Mouse (Mus musculus) G1E-ER4 (cell line): ENCODE measurements around the gene Tmem150a. TPM values are rescaled to one million over a fixed set of nuclear protein-coding genes. Genes with fewer than 3 reads are reported as not detected.

Experiments
- GATA1 ChIP-seq: IDR thresholded peaks from one replicate; pipeline ENCODE4 v1.8.0; 2012; ENCODE audit warnings: low read length, inconsistent platforms
- polyA plus RNA-seq: library from polyadenylated mRNA; stranded (reverse); fragments of >175 nt; gene quantifications from 2 replicates; pipeline ENCODE4 v1.2.3, GENCODE M21; 2012

Tmem150a gene
- polyA plus RNA-seq, 1 experiment: 2.2 TPM

- no peak for TF ChIP-seq GATA1
These were observed 44.7 kb downstream of the Tmem150a start for GRCm38 (mm10) chr6:72399967-72400366.

GRCm38 (mm10) chr6:72401875-72402274, 46.6 kb downstream of the Tmem150a start:
- TF ChIP-seq GATA1: no peak

- TF ChIP-seq GATA1: no peak
These were observed 50.1 kb downstream of the Tmem150a start for GRCm38 (mm10) chr6:72405356-72405755.

- TF ChIP-seq GATA1: no peak
These were observed 51.9 kb downstream of the Tmem150a start for GRCm38 (mm10) chr6:72407119-72407518.

Other genes starting within 250 kb of the Tmem150a start
- gene Atoh8, start 119.9 kb upstream of the Tmem150a start, polyA plus RNA-seq: not detected in 2 replicates
- not detected in 2 replicates for gene Sftpb, start 50.8 kb upstream of the Tmem150a start, polyA plus RNA-seq
- 21.3 and 30.1 TPM in 2 replicates for gene Usp39, start 10.3 kb upstream of the Tmem150a start, polyA plus RNA-seq
- 24.1 and 31.5 TPM in 2 replicates for gene 0610030E20Rik, start 8.1 kb upstream of the Tmem150a start, polyA plus RNA-seq
- gene Rnf181, start 11.5 kb downstream of the Tmem150a start, polyA plus RNA-seq: 99.4 and 148 TPM in 2 replicates
- gene Vamp5, start 25.0 kb downstream of the Tmem150a start, polyA plus RNA-seq: 234 and 278 TPM in 2 replicates
- gene Vamp8, start 35.3 kb downstream of the Tmem150a start, polyA plus RNA-seq: 130 and 242 TPM in 2 replicates
- 5.2 and 6.1 TPM in 2 replicates for gene Ggcx, start 58.9 kb downstream of the Tmem150a start, polyA plus RNA-seq
- 29.5 and 99.9 TPM in 2 replicates for gene Mat2a, start 84.1 kb downstream of the Tmem150a start, polyA plus RNA-seq
- 0.06 TPM in 1 of 2 replicates, not detected in the other for gene Sh2d6, start 166.3 kb downstream of the Tmem150a start, polyA plus RNA-seq
- 27.3 and 30.6 TPM in 2 replicates for gene Capg, start 188.9 kb downstream of the Tmem150a start, polyA plus RNA-seq
- gene Elmod3, start 243.0 kb downstream of the Tmem150a start, polyA plus RNA-seq: 18.7 and 20.5 TPM in 2 replicates
- gene Retsat, start 243.0 kb downstream of the Tmem150a start, polyA plus RNA-seq: 6.4 and 33.4 TPM in 2 replicates